7 mouse cellular contexts compared by ENCODE assay signal in genomic region chr9:69899371-69899770, GRCm38 (mm10).
DNase-seq lines count a peak whose midpoint lies in the region; ATAC-seq and TF ChIP-seq lines count a peak whose summit lies in the region.

No protein-coding gene starts in this region.

- no peak overlapping the region for H3K27ac ChIP-seq in embryonic facial prominence, embryonic 13.5 days
- no peak overlapping the region for H3K27ac ChIP-seq in kidney, embryonic 14.5 days (ENCODE audit: low read depth, low read length)

- intact Hi-C loops in left cerebral cortex, postnatal 14 days (cut with DNase I) = no loop called here

- no peak overlapping the region for H3K9ac ChIP-seq in embryonic facial prominence, embryonic 13.5 days
- no peak overlapping the region for H3K9ac ChIP-seq in kidney, embryonic 14.5 days (ENCODE audit: low read depth, low read length)

- peak; percentile 68 to 73 for DNase-seq in kidney, postnatal 4 days
- DNase-seq in kidney, postnatal 25 days = no peak
- no peak for DNase-seq in Patski (ENCODE audit: low read depth, low spot score)
- peak; percentile 49 to 56 for DNase-seq in left cerebral cortex, postnatal 14 days (ENCODE audit: low spot score in 2 of 2)
- DNase-seq in retina, postnatal 7 days (ENCODE audit: low read depth, low spot score) = peak; percentile 17

- peak; percentile 19 for TF ChIP-seq CTCF in Patski (IDR thresholded peaks at IDR 0.05)

- ATAC-seq in Patski = no peak
- ATAC-seq in embryonic facial prominence, embryonic 13.5 days (ENCODE audit: insufficient number of reproducible peaks, insufficient read depth, low FRiP score, low TSS enrichment, low read depth) = no peak
- ATAC-seq in kidney, embryonic 14.5 days (ENCODE audit: low FRiP score, low TSS enrichment) = no peak

- no peak overlapping the region for H3K4me3 ChIP-seq in embryonic facial prominence, embryonic 13.5 days
- no peak overlapping the region for H3K4me3 ChIP-seq in kidney, embryonic 14.5 days (ENCODE audit: low read length)

- in situ Hi-C loops in Patski (cut with MboI; ENCODE audit: low pct_unique_long_range_greater_than_20kb) = no loop called here

- no peaks in the 10 kb centered on the region for H3K9me3 ChIP-seq in embryonic facial prominence, embryonic 13.5 days
- no peaks in the 10 kb centered on the region for H3K9me3 ChIP-seq in kidney, embryonic 14.5 days (ENCODE audit: control insufficient read depth, low read length)

- no peaks in the 10 kb centered on the region for H3K36me3 ChIP-seq in embryonic facial prominence, embryonic 13.5 days
- H3K36me3 ChIP-seq in kidney, embryonic 14.5 days (ENCODE audit: control insufficient read depth, insufficient read depth, low read length) = no peaks in the 10 kb centered on the region

- POLR2A ChIA-PET in Patski (lab: Charles Lee) = no interaction called here

- no peaks in the 10 kb centered on the region for H3K27me3 ChIP-seq in Patski
- H3K27me3 ChIP-seq in embryonic facial prominence, embryonic 13.5 days = peaks cover 12% of the 10 kb centered on the region
- H3K27me3 ChIP-seq in kidney, embryonic 14.5 days (ENCODE audit: control insufficient read depth, insufficient read depth, low read length) = peaks cover 8% of the 10 kb centered on the region; the same call in 1 of the 2 replicates

- CTCF ChIA-PET in Patski (lab: Charles Lee) = no interaction called here

- H3K4me1 ChIP-seq in embryonic facial prominence, embryonic 13.5 days = peaks cover 20% of the 10 kb centered on the region
- no peaks in the 10 kb centered on the region for H3K4me1 ChIP-seq in kidney, embryonic 14.5 days (ENCODE audit: control insufficient read depth, insufficient read depth, low read length)

- 13% methylated on average over 11 of the region's 11 CpGs for WGBS in embryonic facial prominence, embryonic 13.5 days
- WGBS in kidney, embryonic 14.5 days = 9% methylated on average over 11 of the region's 11 CpGs

- H3K4me2 ChIP-seq in embryonic facial prominence, embryonic 13.5 days = peak overlapping the region; percentile 44
- H3K4me2 ChIP-seq in kidney, embryonic 14.5 days (replicated peaks; ENCODE audit: low read depth, low read length) = no peak overlapping the region

Comparison
In these comparisons a context has a peak if more than half of its experiments do, and no peak if none do; other contexts are left out.
1. DNase-seq: peak in kidney, postnatal 4 days (2 of 2), left cerebral cortex, postnatal 14 days (2 of 2) and retina, postnatal 7 days (single experiment); none in kidney, postnatal 25 days (0 of 2) and Patski (single experiment).